Mouse (Mus musculus): Measurements from ENCODE around the gene Myt1l.

GRCm38 (mm10) chr12:29712795-29713721, 184.9 kb downstream of the Myt1l start:
- TF ChIP-seq CTCF (IDR thresholded peaks at IDR 0.05; ENCODE audit: borderline replicate concordance, extremely low read depth, insufficient read depth, insufficient read length) (no peak), POLR2A (IDR thresholded peaks at IDR 0.05; ENCODE audit: borderline replicate concordance, extremely low read depth, insufficient read depth, insufficient read length, poor library complexity, severe bottlenecking) (no peak)

Data from brain, embryonic 14.5 days (tissue).